Mouse (Mus musculus): Measurements from ENCODE around the gene Gpr180. TPM values are rescaled to one million over a fixed set of nuclear protein-coding genes. Genes with fewer than 3 reads are reported as not detected.

Gpr180 gene
- polyA plus RNA-seq, 1 experiment from 2014 or later: 12.0 TPM

GRCm38 (mm10) chr14:118126301-118126700, 10.7 kb upstream of the Gpr180 start:
- no peak overlapping the region for H3K4me3 ChIP-seq (replicated peaks)
- WGBS (ENCODE audit: insufficient replicate concordance): 80% methylated on average over 5 of the region's 5 CpGs
- H3K9ac ChIP-seq: no peak overlapping the region
- peaks cover 10% of the 10 kb centered on the region; the same call in 1 of the 2 replicates for H3K4me1 ChIP-seq (replicated peaks)
- peaks cover 53% of the 10 kb centered on the region for H3K36me3 ChIP-seq (replicated peaks)
- no peak for ATAC-seq (ENCODE audit: insufficient read depth)
- H3K4me2 ChIP-seq: no peak overlapping the region
- H3K9me3 ChIP-seq (replicated peaks): no peaks in the 10 kb centered on the region
- H3K27me3 ChIP-seq: no peaks in the 10 kb centered on the region
- H3K27ac ChIP-seq (replicated peaks): no peak overlapping the region

DNA sequence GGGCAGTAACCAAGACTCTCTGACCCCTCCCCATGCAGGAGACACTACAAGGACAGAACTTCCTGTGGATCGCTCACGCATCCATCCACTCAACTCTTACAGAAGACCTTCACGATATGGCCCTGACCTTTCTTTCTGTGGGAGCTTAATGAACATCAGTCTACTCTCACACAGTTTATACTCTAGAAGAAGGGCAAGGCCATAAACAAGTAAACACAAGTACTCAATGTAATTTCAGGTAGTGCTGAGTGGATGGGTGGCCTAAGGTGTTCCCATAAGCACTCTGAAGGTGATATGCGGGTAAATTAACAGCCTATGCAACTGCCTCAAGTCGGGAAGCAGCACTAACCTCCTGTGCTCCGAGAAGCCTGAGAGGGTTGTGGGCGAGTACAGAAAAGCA, 5.5 kb upstream of the Gpr180 start:
- no peaks in the 10 kb centered on the region for H3K9me3 ChIP-seq (replicated peaks)
- H3K27me3 ChIP-seq: no peaks in the 10 kb centered on the region
- H3K9ac ChIP-seq: no peak overlapping the region
- peak overlapping the region; percentile 76 for H3K4me3 ChIP-seq (replicated peaks)
- H3K4me1 ChIP-seq (replicated peaks): peaks cover 34% of the 10 kb centered on the region
- H3K27ac ChIP-seq (replicated peaks): no peak overlapping the region
- 60% methylated on average over 7 of the region's 7 CpGs for WGBS (ENCODE audit: insufficient replicate concordance)
- peak overlapping the region; percentile 72 for H3K4me2 ChIP-seq
- no peak for ATAC-seq (ENCODE audit: insufficient read depth)
- peaks cover 27% of the 10 kb centered on the region for H3K36me3 ChIP-seq (replicated peaks)

DNA sequence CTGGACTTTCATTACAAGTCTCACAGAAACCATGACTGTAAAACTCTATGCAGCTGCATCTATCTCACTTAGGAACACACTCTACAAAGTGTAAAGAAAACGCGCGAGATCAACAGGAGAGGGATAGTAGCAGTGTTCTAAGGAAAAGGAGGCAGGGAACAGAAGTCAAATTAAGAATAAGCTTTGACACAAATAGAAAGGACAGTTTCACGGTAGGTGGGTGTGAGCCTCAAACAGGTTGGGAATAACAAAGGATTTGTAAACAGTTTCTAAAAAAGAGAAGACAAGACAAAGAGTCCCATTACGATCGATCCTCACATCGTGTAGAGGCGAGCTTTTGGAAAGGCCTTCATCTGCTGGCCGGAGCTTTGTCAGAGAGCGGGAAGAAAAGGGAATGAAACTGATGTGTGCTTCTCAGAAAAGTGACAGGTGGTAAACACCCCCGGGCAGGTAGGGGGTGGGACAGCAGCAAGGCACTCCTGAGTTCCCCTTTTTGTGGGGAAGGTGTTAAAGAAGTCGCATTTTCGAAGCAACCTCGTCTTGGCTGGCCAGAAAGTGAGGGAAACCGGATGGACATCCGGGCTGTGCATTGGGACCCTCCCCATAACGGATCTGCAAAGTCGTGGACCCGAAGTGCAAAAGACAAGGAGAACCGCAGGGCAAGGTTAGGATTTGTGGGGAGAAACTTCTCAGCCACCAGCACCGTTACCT, 4.9 kb upstream of the Gpr180 start:
- 0 out of 2 replicates have a peak, but pooled peaks have one; percentile 0 for ATAC-seq (ENCODE audit: insufficient read depth)
- Histone ChIP-seq H3K36me3 (replicated peaks) (peaks cover 21% of the 10 kb centered on the region), H3K9me3 (replicated peaks) (no peaks in the 10 kb centered on the region), H3K9ac (peak overlapping the region; percentile 65), H3K27me3 (no peaks in the 10 kb centered on the region), H3K4me3 (replicated peaks) (peak overlapping the region; percentile 76), H3K27ac (replicated peaks) (no peak overlapping the region; the same call in 1 of the 2 replicates), H3K4me1 (replicated peaks) (peaks cover 38% of the 10 kb centered on the region), H3K4me2 (peak overlapping the region; percentile 72)
- WGBS (ENCODE audit: insufficient replicate concordance): 11% methylated on average over 21 of the region's 21 CpGs

DNA sequence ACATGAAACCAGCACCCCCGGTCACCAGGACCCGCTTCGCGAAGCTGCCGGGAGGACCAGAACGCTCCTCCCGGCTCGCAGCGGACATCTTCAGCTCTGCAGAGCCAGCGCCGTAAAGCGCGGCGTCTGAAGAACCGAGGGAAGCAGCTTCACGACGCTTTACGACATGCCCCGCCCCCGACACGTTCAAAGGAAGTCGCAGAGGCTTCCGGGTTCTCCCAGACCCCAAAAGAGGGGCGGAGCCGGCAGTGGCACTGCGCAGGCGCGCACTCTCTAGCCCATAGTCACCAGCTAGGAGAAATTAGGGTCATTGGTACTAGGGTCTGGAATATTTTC, 4.3 kb upstream of the Gpr180 start, which contains the start of gene Tgds:
TSS of gene Tgds (minus strand) at position 114 of the 336 bp plus-strand sequence.
- peak; percentile 63 for ATAC-seq (ENCODE audit: insufficient read depth)
- no peak within 1 kb of the TSS; the same call in 1 of the 2 replicates for H3K27ac ChIP-seq (replicated peaks)
- WGBS (ENCODE audit: insufficient replicate concordance): under 1% methylated on average over 28 of the region's 28 CpGs
- H3K27me3 ChIP-seq: no peaks in the 10 kb centered on the region
- peak within 1 kb of the TSS; percentile 72 for H3K4me2 ChIP-seq
- peak within 1 kb of the TSS; percentile 76 for H3K4me3 ChIP-seq (replicated peaks)
- H3K9me3 ChIP-seq (replicated peaks): no peaks in the 10 kb centered on the region
- peaks cover 44% of the 10 kb centered on the region for H3K4me1 ChIP-seq (replicated peaks)
- peak within 1 kb of the TSS; percentile 65 for H3K9ac ChIP-seq
- H3K36me3 ChIP-seq (replicated peaks): peaks cover 16% of the 10 kb centered on the region

DNA sequence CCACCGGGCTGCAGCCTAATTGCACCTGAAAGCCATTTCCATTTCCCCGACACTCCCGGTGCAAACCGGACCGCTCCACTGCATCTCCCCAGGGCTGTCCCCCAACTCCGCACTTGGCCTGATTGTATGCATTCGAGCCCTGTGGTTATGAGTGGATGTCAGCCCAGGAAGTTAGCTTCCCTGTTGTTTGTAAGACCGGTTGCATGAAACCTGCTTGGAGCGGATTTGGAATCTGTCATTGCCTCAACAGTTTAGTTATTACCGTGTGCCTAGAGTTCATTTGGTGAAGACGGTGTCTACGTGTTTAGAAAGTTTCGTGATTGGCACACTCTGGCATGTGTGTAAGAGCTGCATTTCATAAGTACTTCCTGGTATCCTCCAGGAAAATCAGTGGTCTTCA, 529 bp downstream of the Gpr180 start:
- H3K36me3 ChIP-seq (replicated peaks): peaks cover 16% of the 10 kb centered on the region; the same call in 1 of the 2 replicates
- H3K27me3 ChIP-seq: no peaks in the 10 kb centered on the region
- peak overlapping the region; percentile 70 for H3K4me3 ChIP-seq (replicated peaks)
- 1% methylated on average over 13 of the region's 13 CpGs for WGBS (ENCODE audit: insufficient replicate concordance)
- no peak overlapping the region for H3K27ac ChIP-seq (replicated peaks)
- H3K9ac ChIP-seq: peak overlapping the region; percentile 64
- peak; percentile 10; the same call in 1 of the 2 replicates for ATAC-seq (ENCODE audit: insufficient read depth)
- H3K4me2 ChIP-seq: peak overlapping the region; percentile 93
- no peaks in the 10 kb centered on the region for H3K9me3 ChIP-seq (replicated peaks)
- H3K4me1 ChIP-seq (replicated peaks): peaks cover 29% of the 10 kb centered on the region

DNA sequence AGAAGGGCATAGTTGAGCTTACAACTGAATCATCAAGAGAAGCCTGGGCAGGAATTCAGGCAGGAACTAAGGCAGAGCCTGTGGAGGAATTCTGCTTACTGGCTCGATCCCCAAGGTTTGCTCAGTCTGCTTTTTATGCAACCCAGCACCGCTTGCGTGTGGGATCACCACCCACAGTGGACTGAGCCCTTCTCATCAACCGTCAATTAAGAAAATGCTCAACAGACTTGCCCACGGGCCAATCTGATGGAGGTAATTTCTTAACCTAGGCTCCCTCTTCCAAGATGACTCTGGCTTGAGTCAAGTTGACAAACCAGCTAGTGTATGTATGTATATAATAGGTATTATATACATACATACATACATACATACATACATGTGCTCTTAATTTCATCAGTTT, 5.3 kb downstream of the Gpr180 start:
- no peak overlapping the region for H3K4me2 ChIP-seq
- 75% methylated on average over 5 of the region's 5 CpGs for WGBS (ENCODE audit: insufficient replicate concordance)
- no peak overlapping the region for H3K4me3 ChIP-seq (replicated peaks)
- no peaks in the 10 kb centered on the region for H3K9me3 ChIP-seq (replicated peaks)
- no peak for ATAC-seq (ENCODE audit: insufficient read depth)
- H3K36me3 ChIP-seq (replicated peaks): peaks cover 16% of the 10 kb centered on the region; the same call in 1 of the 2 replicates
- H3K27ac ChIP-seq (replicated peaks): no peak overlapping the region
- peaks cover 10% of the 10 kb centered on the region for H3K4me1 ChIP-seq (replicated peaks)
- no peak overlapping the region for H3K9ac ChIP-seq
- no peaks in the 10 kb centered on the region for H3K27me3 ChIP-seq

DNA sequence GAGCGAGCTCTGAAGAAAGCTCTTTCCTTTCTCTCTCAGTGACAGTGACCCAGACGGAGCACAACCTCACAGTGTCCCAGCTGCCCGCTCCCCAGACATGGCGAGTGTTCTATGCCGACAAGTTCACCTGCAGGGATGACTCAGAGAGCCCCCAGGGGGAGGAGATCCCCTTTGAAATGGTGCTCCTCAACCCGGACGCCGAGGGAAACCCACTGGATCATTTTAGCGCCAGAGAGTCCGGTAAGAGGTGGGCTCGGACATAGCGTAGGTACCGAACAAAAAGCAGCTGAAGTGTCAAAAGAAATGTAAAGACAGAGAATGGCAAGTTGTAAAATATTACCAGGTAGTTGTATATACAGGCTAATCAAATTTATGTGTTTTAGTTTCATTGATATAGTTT, 11.1 kb downstream of the Gpr180 start:
- Histone ChIP-seq H3K4me3 (replicated peaks) (no peak overlapping the region), H3K4me1 (replicated peaks) (no peaks in the 10 kb centered on the region), H3K27ac (replicated peaks) (no peak overlapping the region), H3K36me3 (replicated peaks) (no peaks in the 10 kb centered on the region), H3K9ac (no peak overlapping the region), H3K9me3 (replicated peaks) (no peaks in the 10 kb centered on the region), H3K27me3 (no peaks in the 10 kb centered on the region), H3K4me2 (no peak overlapping the region)
- no peak for ATAC-seq (ENCODE audit: insufficient read depth)
- WGBS (ENCODE audit: insufficient replicate concordance): 83% methylated on average over 13 of the region's 13 CpGs

DNA sequence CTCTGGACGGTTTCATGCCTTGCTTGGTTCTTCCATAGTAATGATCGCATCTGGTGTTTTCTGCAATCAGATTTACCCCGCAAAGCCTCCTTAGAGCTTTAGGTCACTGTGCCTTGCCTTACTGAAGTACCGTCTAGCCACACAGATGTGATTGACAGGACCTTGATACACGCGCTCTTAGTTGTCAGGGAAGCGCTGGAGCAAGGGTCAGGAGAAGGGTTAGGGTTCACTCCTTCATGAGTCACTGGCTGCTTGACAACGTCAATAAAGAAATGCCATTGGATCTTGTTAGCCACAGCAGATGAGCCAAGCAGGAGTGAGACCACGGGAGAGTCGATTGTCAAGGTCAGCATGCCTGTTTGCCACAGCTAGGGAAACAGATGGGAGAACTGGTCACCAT, 11.6 kb downstream of the Gpr180 start:
- no peak for ATAC-seq (ENCODE audit: insufficient read depth)
- no peak overlapping the region for H3K9ac ChIP-seq
- H3K4me2 ChIP-seq: no peak overlapping the region
- H3K9me3 ChIP-seq (replicated peaks): no peaks in the 10 kb centered on the region
- H3K36me3 ChIP-seq (replicated peaks): 0 out of 2 replicates have a peak, but pooled peaks cover 4% of the 10 kb centered on the region
- H3K27ac ChIP-seq (replicated peaks): no peak overlapping the region
- no peak overlapping the region for H3K4me3 ChIP-seq (replicated peaks)
- 69% methylated on average over 10 of the region's 10 CpGs for WGBS (ENCODE audit: insufficient replicate concordance)
- no peaks in the 10 kb centered on the region for H3K27me3 ChIP-seq
- H3K4me1 ChIP-seq (replicated peaks): no peaks in the 10 kb centered on the region

DNA sequence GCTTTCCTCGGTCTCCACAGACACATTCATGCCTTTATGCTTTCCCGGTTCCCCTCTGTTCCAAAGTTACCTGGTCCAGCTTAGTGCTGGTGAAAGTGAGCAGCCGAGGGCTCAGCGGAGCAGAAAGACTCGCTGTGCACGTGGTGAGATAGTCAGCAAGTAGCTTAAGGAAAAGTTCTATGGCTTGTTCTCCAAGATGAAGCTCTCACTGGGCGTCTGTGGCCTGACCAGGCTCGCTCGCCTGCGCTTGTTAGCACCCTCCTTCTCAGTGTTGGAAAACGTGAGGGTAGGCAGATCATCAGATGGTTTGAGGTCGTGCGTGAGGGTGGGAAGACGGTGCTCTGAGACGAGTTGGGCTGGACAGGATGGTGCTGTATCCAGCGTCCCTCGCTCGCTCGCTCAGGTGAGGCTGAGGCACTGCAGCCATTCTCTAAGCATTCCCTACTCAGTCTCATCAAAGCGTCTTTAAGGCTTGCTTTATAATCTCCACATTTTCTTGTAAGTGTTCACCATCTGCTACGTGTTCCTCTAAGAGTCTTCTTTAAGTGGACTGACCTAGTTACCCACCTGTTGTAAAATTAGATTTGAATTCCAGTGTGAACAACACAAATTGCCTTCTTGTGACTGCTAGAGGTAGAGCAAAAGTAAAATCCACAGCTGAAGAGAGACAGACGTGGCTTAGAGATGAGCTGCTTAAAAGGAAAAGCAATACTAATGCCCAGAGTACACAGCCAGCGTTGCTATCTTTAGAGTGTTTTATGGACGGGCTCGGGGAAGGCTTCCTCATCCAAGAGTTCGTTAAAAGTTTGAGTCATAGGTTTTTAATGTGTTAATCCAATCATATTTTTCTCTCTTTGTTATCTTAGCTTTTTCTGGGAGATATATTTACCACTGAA, 13.9 kb downstream of the Gpr180 start:
- Histone ChIP-seq H3K9ac (no peak overlapping the region), H3K27ac (replicated peaks) (no peak overlapping the region), H3K4me2 (no peak overlapping the region), H3K9me3 (replicated peaks) (no peaks in the 10 kb centered on the region), H3K27me3 (no peaks in the 10 kb centered on the region), H3K36me3 (replicated peaks) (0 out of 2 replicates have a peak, but pooled peaks cover 9% of the 10 kb centered on the region), H3K4me3 (replicated peaks) (no peak overlapping the region), H3K4me1 (replicated peaks) (no peaks in the 10 kb centered on the region)
- 78% methylated on average over 26 of the region's 26 CpGs for WGBS (ENCODE audit: insufficient replicate concordance)
- ATAC-seq (ENCODE audit: insufficient read depth): no peak

DNA sequence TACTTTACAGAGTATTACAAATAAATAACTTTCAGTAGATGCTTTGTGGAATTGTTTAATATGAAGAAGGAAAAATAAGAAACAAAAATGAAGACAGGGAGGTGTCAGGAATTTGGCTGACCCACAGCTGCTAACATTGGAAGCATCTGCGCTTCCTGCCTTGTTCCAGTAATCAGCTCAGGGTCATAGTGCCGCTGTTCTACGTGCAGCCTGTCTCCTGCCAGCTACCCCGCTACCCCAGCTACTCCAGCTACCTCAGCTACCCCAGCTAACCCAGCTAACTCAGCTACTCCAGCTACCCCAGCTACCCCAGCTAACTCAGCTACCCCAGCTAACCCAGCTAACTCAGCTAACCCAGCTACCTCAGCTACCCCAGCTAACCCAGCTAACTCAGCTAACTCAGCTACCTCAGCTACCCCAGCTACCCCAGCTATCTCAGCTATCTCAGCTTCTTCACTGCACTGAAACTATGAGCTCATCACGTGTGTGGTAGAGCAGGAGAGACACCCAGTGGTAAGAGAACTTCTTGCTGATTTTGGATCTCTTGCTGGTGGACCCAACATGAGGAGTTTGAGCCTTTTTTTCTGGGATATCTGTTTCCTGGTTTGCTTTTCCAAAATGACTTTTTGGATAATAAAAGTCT, 14.8 kb downstream of the Gpr180 start:
- H3K9ac ChIP-seq: no peak overlapping the region
- no peak for ATAC-seq (ENCODE audit: insufficient read depth)
- H3K36me3 ChIP-seq (replicated peaks): 0 out of 2 replicates have a peak, but pooled peaks cover 9% of the 10 kb centered on the region
- H3K9me3 ChIP-seq (replicated peaks): no peaks in the 10 kb centered on the region
- H3K4me2 ChIP-seq: no peak overlapping the region
- no peaks in the 10 kb centered on the region for H3K27me3 ChIP-seq
- H3K4me1 ChIP-seq (replicated peaks): no peaks in the 10 kb centered on the region
- no peak overlapping the region for H3K4me3 ChIP-seq (replicated peaks)
- 70% methylated on average over 5 of the region's 5 CpGs for WGBS (ENCODE audit: insufficient replicate concordance)
- H3K27ac ChIP-seq (replicated peaks): no peak overlapping the region

DNA sequence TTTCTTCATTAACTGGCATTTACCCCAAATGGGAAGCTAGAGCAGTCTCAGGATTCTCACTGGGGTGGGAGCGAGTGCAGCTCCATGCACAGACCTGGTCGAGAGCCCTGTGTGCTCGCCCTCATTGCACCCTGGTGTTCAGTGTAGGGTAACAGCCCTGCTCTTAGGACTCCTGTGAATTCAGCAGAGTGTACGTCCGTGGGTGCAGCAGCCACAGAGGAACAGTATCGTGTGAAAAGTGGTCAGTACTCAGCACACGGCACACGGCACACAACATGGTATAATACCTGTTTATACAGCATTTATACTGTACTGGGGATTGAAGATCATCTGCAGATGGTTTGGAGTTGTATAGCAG, 15.3 kb downstream of the Gpr180 start:
- Histone ChIP-seq H3K27me3 (no peaks in the 10 kb centered on the region), H3K27ac (replicated peaks) (no peak overlapping the region), H3K9me3 (replicated peaks) (no peaks in the 10 kb centered on the region), H3K4me1 (replicated peaks) (no peaks in the 10 kb centered on the region), H3K4me3 (replicated peaks) (no peak overlapping the region), H3K4me2 (no peak overlapping the region), H3K9ac (no peak overlapping the region), H3K36me3 (replicated peaks) (0 out of 2 replicates have a peak, but pooled peaks cover 9% of the 10 kb centered on the region)
- 72% methylated on average over 8 of the region's 8 CpGs for WGBS (ENCODE audit: insufficient replicate concordance)
- ATAC-seq (ENCODE audit: insufficient read depth): no peak
